Mouse (Mus musculus) erythroblast, embryonic 14.5 days (primary cell): ENCODE results near the gene Cd2bp2.

Experiments used
- GATA1 ChIP-seq: IDR thresholded peaks from 2 replicates; pipeline ENCODE4 v1.6.1; 2012; ENCODE audit warnings: low read length, inconsistent platforms, mixed read lengths
- TAL1 ChIP-seq: IDR thresholded peaks from 3 replicates; pipeline ENCODE4 v1.6.1; 2012; ENCODE audit warnings: low read length, inconsistent platforms, mixed read lengths

DNA sequence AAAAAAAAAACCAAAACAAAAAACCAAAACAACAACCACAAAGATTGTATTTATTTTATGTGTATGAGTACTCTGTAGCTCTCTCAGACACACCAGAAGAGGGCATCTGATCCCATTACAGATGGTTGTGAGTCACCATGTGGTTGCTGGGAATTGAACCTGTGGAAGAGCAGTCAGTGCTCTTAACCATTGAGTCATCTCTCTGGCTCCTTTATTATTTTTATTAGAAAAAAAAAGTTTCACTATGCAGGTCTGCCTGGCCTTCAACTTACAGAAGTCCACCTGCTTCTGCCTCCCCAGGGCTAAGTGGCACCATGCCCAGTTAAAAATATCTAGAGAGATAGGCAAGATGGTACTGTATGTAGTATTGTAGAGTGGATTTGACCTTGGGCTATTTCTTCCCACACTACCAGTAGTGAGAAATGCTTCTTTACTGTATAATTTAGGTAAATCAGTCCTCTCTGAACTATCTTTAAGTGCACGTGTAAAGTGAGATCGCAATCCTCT, 47.6 kb upstream of the Cd2bp2 start:
- TF ChIP-seq TAL1 (no peak), GATA1 (no peak)
